In the genomic region with DNA sequence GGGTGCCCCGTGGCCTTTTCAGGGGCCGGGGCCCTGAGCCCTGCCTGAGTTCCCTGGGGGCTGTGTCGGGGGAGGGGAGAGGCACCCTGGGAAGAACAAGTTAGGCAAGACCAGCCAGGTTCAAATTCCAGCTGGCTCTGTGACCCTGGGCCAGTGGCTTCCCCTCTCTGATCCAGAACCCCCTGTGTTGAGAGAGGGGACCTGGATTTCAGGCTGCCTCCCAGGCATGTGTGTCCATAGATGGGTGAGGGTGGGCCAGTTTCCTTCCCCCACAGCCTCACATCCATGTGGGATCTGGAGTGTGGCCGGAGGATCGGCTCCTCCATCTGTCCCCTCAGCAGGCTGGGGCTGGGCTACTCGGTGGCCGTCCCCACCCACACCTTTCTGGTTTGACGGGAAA, we compare ENCODE assay signal across 8 mouse cellular contexts. TPM values are rescaled to one million over a fixed set of nuclear protein-coding genes. Genes with fewer than 3 reads are reported as not detected.
A peak's percentile ranks its signal among the peaks of the same experiment; 100 is the strongest.
DNase-seq lines count a peak whose midpoint lies in the region; ATAC-seq and TF ChIP-seq lines count a peak whose summit lies in the region.

No protein-coding gene starts in this region.

- no peaks in the 10 kb centered on the region for H3K9me3 ChIP-seq in CH12.LX (replicated peaks; ENCODE audit: low read length)
- H3K9me3 ChIP-seq in embryonic facial prominence, embryonic 11.5 days (replicated peaks; ENCODE audit: control insufficient read depth, low read length) = no peaks in the 10 kb centered on the region
- no peaks in the 10 kb centered on the region for H3K9me3 ChIP-seq in limb, embryonic 12.5 days

- peak; percentile 97 for DNase-seq in heart, adult 11 months
- no peak for DNase-seq in heart, adult 18-20 months
- DNase-seq in CH12.LX (ENCODE audit: extremely low read depth) = no peak
- DNase-seq in embryonic facial prominence, embryonic 11.5 days (ENCODE audit: low spot score) = no peak
- DNase-seq in left cerebral cortex, adult 18-20 months (ENCODE audit: low spot score in 2 of 2) = no peak
- DNase-seq in gastrocnemius, postnatal 25 days = no peak

- H3K79me2 ChIP-seq in CH12.LX (replicated peaks; ENCODE audit: control insufficient read depth, extremely low read depth, insufficient read depth, poor library complexity, severe bottlenecking) = peaks cover 71% of the 10 kb centered on the region

- peak overlapping the region; percentile 96; the same call in 1 of the 2 replicates for H3K9ac ChIP-seq in CH12.LX (ENCODE audit: insufficient read depth, low read depth)
- no peak overlapping the region for H3K9ac ChIP-seq in embryonic facial prominence, embryonic 11.5 days (replicated peaks; ENCODE audit: low read length)
- peak overlapping the region; percentile 44 for H3K9ac ChIP-seq in limb, embryonic 12.5 days (replicated peaks)

- WGBS in embryonic facial prominence, embryonic 11.5 days = 58% methylated on average over 8 of the region's 8 CpGs
- 56% methylated on average over 8 of the region's 8 CpGs for WGBS in limb, embryonic 12.5 days

- peaks cover 18 to 47% of the 10 kb centered on the region in 2 experiments for H3K36me3 ChIP-seq in CH12.LX (replicated peaks in 1 of 2; ENCODE audit: control insufficient read depth in 1 of 2, insufficient read depth in 1 of 2, low read length in 1 of 2)
- peaks cover 11% of the 10 kb centered on the region for H3K36me3 ChIP-seq in embryonic facial prominence, embryonic 11.5 days (replicated peaks; ENCODE audit: control insufficient read depth, insufficient read depth, low read depth, low read length)
- peaks cover 31% of the 10 kb centered on the region for H3K36me3 ChIP-seq in limb, embryonic 12.5 days

- TF ChIP-seq RAD21 in CH12.LX (IDR thresholded peaks at IDR 0.05; ENCODE audit: low read depth, low read length) = no peak

- H3K4me1 ChIP-seq in CH12.LX (ENCODE audit: control insufficient read depth in 1 of 2, insufficient read depth in 2 of 2) = peaks cover 23 to 65% of the 10 kb centered on the region in 2 experiments
- H3K4me1 ChIP-seq in embryonic facial prominence, embryonic 11.5 days (ENCODE audit: control insufficient read depth, insufficient read depth, low read length) = peaks cover 18% of the 10 kb centered on the region
- H3K4me1 ChIP-seq in limb, embryonic 12.5 days (replicated peaks) = peaks cover 55% of the 10 kb centered on the region

- ATAC-seq in embryonic facial prominence, embryonic 11.5 days (replicated peaks; ENCODE audit: insufficient number of reproducible peaks, low FRiP score, low TSS enrichment, low read depth) = no peak
- no peak for ATAC-seq in limb, embryonic 12.5 days (ENCODE audit: insufficient number of reproducible peaks, insufficient read depth, low FRiP score, low TSS enrichment, low read depth)
- no peak for ATAC-seq in granulocyte monocyte progenitor cell, adult 5-6 weeks (replicated peaks; ENCODE audit: poor library complexity, severe bottlenecking)

- no peak for TF ChIP-seq EP300 in CH12.LX (IDR thresholded peaks at IDR 0.05; ENCODE audit: low read length)

- dilution Hi-C loops in CH12.LX (cut with MboI; ENCODE audit: extremely low pct_ligation_motif_present, extremely low pct_unique_long_range_greater_than_20kb, low sequenced_read_pairs) = no loop called here

- no peak for TF ChIP-seq POLR2A in CH12.LX (IDR thresholded peaks at IDR 0.05; ENCODE audit: low read depth, low read length)

- H3K27ac ChIP-seq in CH12.LX (ENCODE audit: insufficient read depth, low read depth) = 0 out of 2 replicates have a peak overlapping the region, but pooled peaks have one; percentile 16
- H3K27ac ChIP-seq in embryonic facial prominence, embryonic 11.5 days (replicated peaks; ENCODE audit: low read depth, low read length) = no peak overlapping the region; the same call in 1 of the 2 replicates
- H3K27ac ChIP-seq in limb, embryonic 12.5 days = peak overlapping the region; percentile 56

- in situ Hi-C loops in CH12.LX (cut with MboI; ENCODE audit: low pct_ligation_motif_present, low pct_unique_long_range_greater_than_20kb, low sequenced_read_pairs) = no loop called here

- no peak for TF ChIP-seq CTCF in CH12.LX (conservative IDR thresholded peaks at IDR 0.05 in 1 of 2, IDR thresholded peaks at IDR 0.05 in 1 of 2; ENCODE audit: low read depth in 2 of 2, low read length in 2 of 2)

- no peaks in the 10 kb centered on the region for H3K27me3 ChIP-seq in CH12.LX (replicated peaks)
- H3K27me3 ChIP-seq in embryonic facial prominence, embryonic 11.5 days (ENCODE audit: control insufficient read depth, insufficient read depth, low read length) = peaks cover 7% of the 10 kb centered on the region
- peaks cover 11% of the 10 kb centered on the region for H3K27me3 ChIP-seq in limb, embryonic 12.5 days

- H3K4me2 ChIP-seq in CH12.LX (ENCODE audit: insufficient read depth, low read depth, poor library complexity, severe bottlenecking) = peak overlapping the region; percentile 77
- no peak overlapping the region; the same call in none of the 2 replicates for H3K4me2 ChIP-seq in embryonic facial prominence, embryonic 11.5 days (ENCODE audit: low read depth, low read length)
- H3K4me2 ChIP-seq in limb, embryonic 12.5 days = peak overlapping the region; percentile 97

- H3K4me3 ChIP-seq in CH12.LX (replicated peaks in 1 of 3; ENCODE audit: low read depth in 2 of 3, low read length in 2 of 3, poor library complexity in 1 of 3) = peak overlapping the region; percentile 23 to 90 (median 77)
- 0 out of 2 replicates have a peak overlapping the region, but pooled peaks have one; percentile 12 for H3K4me3 ChIP-seq in embryonic facial prominence, embryonic 11.5 days (ENCODE audit: low read depth, low read length)
- peak overlapping the region; percentile 84 for H3K4me3 ChIP-seq in limb, embryonic 12.5 days (replicated peaks)

RNA-seq across cellular contexts. Expression of a gene that starts 5.0 kb away (rescaled TPM):
- total RNA-seq in heart, adult 18-20 months (2021) = 10 to 100 TPM; 33.8 to 34.9 TPM
- total RNA-seq in CH12.LX (2012; rRNA removed) = 15.3 and 18.2 TPM in 2 replicates
- total RNA-seq in CH12.LX (2014; rRNA removed) = 3.0 TPM in 2 replicates
- polyA plus RNA-seq in CH12.LX (2012; ENCODE audit: insufficient read length, low read depth) = 20.1 and 21.3 TPM in 2 replicates
- 4.9 and 5.5 TPM in 2 replicates for polyA plus RNA-seq in embryonic facial prominence, embryonic 11.5 days (2014; fragmentation: Nextera tagmentation; extraction: Ambion mirVana)
- 19.0 and 19.7 TPM in 2 replicates for polyA plus RNA-seq in limb, embryonic 12.5 days (2016; fragmentation: Nextera tagmentation; extraction: Ambion mirVana)
- total RNA-seq in left cerebral cortex, adult 18-20 months (2021) = 100 to 1,000 TPM; 135 to 137 TPM
- total RNA-seq in granulocyte monocyte progenitor cell, adult 5-6 weeks (2014; fragmentation: Nextera tagmentation) = 16.1 and 20.6 TPM in 2 replicates
- total RNA-seq in granulocyte monocyte progenitor cell, adult 5-6 weeks (2017) = 7.1 and 8.0 TPM in 2 replicates
- 10 to 100 TPM; 21.4 to 22.3 TPM for total RNA-seq in gastrocnemius, postnatal 25 days (2021)

RNA-seq across cellular contexts. Expression of a gene that starts 27.7 kb away (rescaled TPM):
- total RNA-seq in heart, adult 18-20 months (2021) = 10 to 100 TPM; 16.5 to 16.9 TPM
- total RNA-seq in CH12.LX (2012; rRNA removed) (24.3 and 26.6 TPM in 2 replicates), CH12.LX (2014; rRNA removed) (13.6 and 15.3 TPM in 2 replicates)
- polyA plus RNA-seq in CH12.LX (2012; ENCODE audit: insufficient read length, low read depth) = 26.5 and 33.5 TPM in 2 replicates
- 36.1 and 46.5 TPM in 2 replicates for polyA plus RNA-seq in embryonic facial prominence, embryonic 11.5 days (2014; fragmentation: Nextera tagmentation; extraction: Ambion mirVana)
- polyA plus RNA-seq in limb, embryonic 12.5 days (2016; fragmentation: Nextera tagmentation; extraction: Ambion mirVana) = 57.7 and 62.1 TPM in 2 replicates
- 10 to 100 TPM; 27.8 to 28.8 TPM for total RNA-seq in left cerebral cortex, adult 18-20 months (2021)
- total RNA-seq in granulocyte monocyte progenitor cell, adult 5-6 weeks (2014; fragmentation: Nextera tagmentation) = 6.3 and 22.9 TPM in 2 replicates
- total RNA-seq in granulocyte monocyte progenitor cell, adult 5-6 weeks (2017) = 7.8 and 8.1 TPM in 2 replicates
- 10 to 100 TPM; 11.7 to 14.2 TPM for total RNA-seq in gastrocnemius, postnatal 25 days (2021)

RNA-seq across cellular contexts. Expression of a gene that starts 34.3 kb away (rescaled TPM):
- 100 to 1,000 TPM; 118 to 132 TPM for total RNA-seq in heart, adult 18-20 months (2021)
- total RNA-seq in CH12.LX (2012; rRNA removed) (127 and 146 TPM in 2 replicates), CH12.LX (2014; rRNA removed) (67.2 and 79.2 TPM in 2 replicates)
- 120 and 130 TPM in 2 replicates for polyA plus RNA-seq in CH12.LX (2012; ENCODE audit: insufficient read length, low read depth)
- 191 and 192 TPM in 2 replicates for polyA plus RNA-seq in embryonic facial prominence, embryonic 11.5 days (2014; fragmentation: Nextera tagmentation; extraction: Ambion mirVana)
- 220 and 229 TPM in 2 replicates for polyA plus RNA-seq in limb, embryonic 12.5 days (2016; fragmentation: Nextera tagmentation; extraction: Ambion mirVana)
- 100 to 1,000 TPM; 133 to 137 TPM for total RNA-seq in left cerebral cortex, adult 18-20 months (2021)
- total RNA-seq in granulocyte monocyte progenitor cell, adult 5-6 weeks (2014; fragmentation: Nextera tagmentation) = 35.0 and 72.7 TPM in 2 replicates
- total RNA-seq in granulocyte monocyte progenitor cell, adult 5-6 weeks (2017) = 46.7 and 50.8 TPM in 2 replicates
- 100 to 1,000 TPM; 149 to 161 TPM for total RNA-seq in gastrocnemius, postnatal 25 days (2021)

RNA-seq across cellular contexts. Expression of a gene that starts 36.4 kb away (rescaled TPM):
- 1,000 to 10,000 TPM; 1,062 to 1,185 TPM for total RNA-seq in heart, adult 18-20 months (2021)
- total RNA-seq in CH12.LX (2012; rRNA removed) = 3,382 and 4,660 TPM in 2 replicates
- total RNA-seq in CH12.LX (2014; rRNA removed) = 1,528 and 1,752 TPM in 2 replicates
- polyA plus RNA-seq in CH12.LX (2012; ENCODE audit: insufficient read length, low read depth) = 2,532 and 2,649 TPM in 2 replicates
- 417 and 424 TPM in 2 replicates for polyA plus RNA-seq in embryonic facial prominence, embryonic 11.5 days (2014; fragmentation: Nextera tagmentation; extraction: Ambion mirVana)
- polyA plus RNA-seq in limb, embryonic 12.5 days (2016; fragmentation: Nextera tagmentation; extraction: Ambion mirVana) = 524 and 544 TPM in 2 replicates
- total RNA-seq in left cerebral cortex, adult 18-20 months (2021) = 100 to 1,000 TPM; 899 to 919 TPM
- 843 and 1,029 TPM in 2 replicates for total RNA-seq in granulocyte monocyte progenitor cell, adult 5-6 weeks (2014; fragmentation: Nextera tagmentation)
- total RNA-seq in granulocyte monocyte progenitor cell, adult 5-6 weeks (2017) = 1,504 and 1,576 TPM in 2 replicates
- total RNA-seq in gastrocnemius, postnatal 25 days (2021) = 100 to 1,000 TPM; 838 to 862 TPM

RNA-seq across cellular contexts. Expression of a gene that starts 41.3 kb away (rescaled TPM):
- total RNA-seq in heart, adult 18-20 months (2021) = under 1 TPM; 0.31 to 0.74 TPM
- total RNA-seq in CH12.LX (2012; rRNA removed) (not detected in 2 replicates), CH12.LX (2014; rRNA removed) (not detected in 2 replicates)
- polyA plus RNA-seq in CH12.LX (2012; ENCODE audit: insufficient read length, low read depth) = 0.13 TPM in 1 of 2 replicates, not detected in the other
- polyA plus RNA-seq in embryonic facial prominence, embryonic 11.5 days (2014; fragmentation: Nextera tagmentation; extraction: Ambion mirVana) = 0.08 TPM in 2 replicates
- polyA plus RNA-seq in limb, embryonic 12.5 days (2016; fragmentation: Nextera tagmentation; extraction: Ambion mirVana) = 0.45 and 0.61 TPM in 2 replicates
- total RNA-seq in left cerebral cortex, adult 18-20 months (2021) = under 1 TPM; 0.35 to 0.67 TPM
- 0.43 TPM in 1 of 2 replicates, not detected in the other for total RNA-seq in granulocyte monocyte progenitor cell, adult 5-6 weeks (2014; fragmentation: Nextera tagmentation)
- total RNA-seq in granulocyte monocyte progenitor cell, adult 5-6 weeks (2017) = 0.86 and 1.3 TPM in 2 replicates
- total RNA-seq in gastrocnemius, postnatal 25 days (2021) = under 1 TPM; 0.10 to 0.83 TPM

Comparison
In these comparisons a context has a peak if more than half of its experiments do, and no peak if none do; other contexts are left out.
1. H3K4me3 ChIP-seq: peak in every context shown above with its lines; median percentile 84 in limb, embryonic 12.5 days; 77 in CH12.LX; 12 in embryonic facial prominence, embryonic 11.5 days.